8 mouse cellular contexts compared by ENCODE assay signal in genomic region chr6:83442639-83443038, GRCm38 (mm10). TPM values are rescaled to one million over a fixed set of nuclear protein-coding genes. Genes with fewer than 3 reads are reported as not detected.
DNase-seq lines count a peak whose midpoint lies in the region; ATAC-seq and TF ChIP-seq lines count a peak whose summit lies in the region.

No protein-coding gene starts in this region.

- no peak for ATAC-seq in heart, embryonic 16.5 days (replicated peaks; ENCODE audit: extremely low read depth, insufficient read depth, low FRiP score)

- peaks cover 67% of the 10 kb centered on the region for H3K4me1 ChIP-seq in bone marrow macrophage, adult 2 months (ENCODE audit: control insufficient read depth, insufficient read depth, low read length)
- peaks cover 70% of the 10 kb centered on the region for H3K4me1 ChIP-seq in heart, embryonic 16.5 days (ENCODE audit: control insufficient read depth, insufficient read depth, low read length)
- H3K4me1 ChIP-seq in midbrain, embryonic 10.5 days: peaks cover 94% of the 10 kb centered on the region
- H3K4me1 ChIP-seq in lung, adult 2 months (ENCODE audit: control insufficient read depth, insufficient read depth, low read length): peaks cover 48% of the 10 kb centered on the region

- peak overlapping the region; percentile 34 for H3K9ac ChIP-seq in heart, embryonic 16.5 days (ENCODE audit: low read length)

- DNase-seq in left cerebral cortex, adult 2 months (ENCODE audit: extremely low spot score in 1 of 2, low spot score in 2 of 2): peak in 1 of 2 experiments; percentile 40
- no peak for DNase-seq in left cerebral cortex, adult 9 months (ENCODE audit: low spot score in 2 of 2)
- DNase-seq in midbrain, embryonic 10.5 days (ENCODE audit: low spot score): no peak
- DNase-seq in thymus, postnatal 25 days: no peak
- no peak for DNase-seq in lung, adult 2 months
- no peak for DNase-seq in frontal cortex, postnatal 25 days (ENCODE audit: low spot score in 2 of 2)

- H3K27ac ChIP-seq in left cerebral cortex, adult 2 months: peak overlapping the region; percentile 97
- peak overlapping the region; percentile 25 for H3K27ac ChIP-seq in bone marrow macrophage, adult 2 months (ENCODE audit: insufficient read depth, low read depth, low read length)
- H3K27ac ChIP-seq in heart, embryonic 16.5 days (ENCODE audit: low read length): peak overlapping the region; percentile 88
- H3K27ac ChIP-seq in midbrain, embryonic 10.5 days (replicated peaks): peak overlapping the region; percentile 97

- no peaks in the 10 kb centered on the region for H3K27me3 ChIP-seq in heart, embryonic 16.5 days (ENCODE audit: control insufficient read depth, insufficient read depth, low read length)
- H3K27me3 ChIP-seq in midbrain, embryonic 10.5 days (ENCODE audit: low read depth, poor library complexity, severe bottlenecking): no peaks in the 10 kb centered on the region

- intact Hi-C loops in left cerebral cortex, adult 2 months (cut with DNase I): no loop called here

- peak overlapping the region; percentile 94 for H3K4me3 ChIP-seq in left cerebral cortex, adult 2 months
- H3K4me3 ChIP-seq in bone marrow macrophage, adult 2 months (ENCODE audit: insufficient read depth, low read length): no peak overlapping the region
- H3K4me3 ChIP-seq in heart, embryonic 16.5 days (ENCODE audit: low read length): no peak overlapping the region
- peak overlapping the region; percentile 78 for H3K4me3 ChIP-seq in midbrain, embryonic 10.5 days
- no peak overlapping the region for H3K4me3 ChIP-seq in lung, adult 2 months (replicated peaks; ENCODE audit: extremely low read depth, low read depth, low read length)

- no peak for TF ChIP-seq CTCF in left cerebral cortex, adult 2 months (IDR thresholded peaks at IDR 0.05)
- TF ChIP-seq CTCF in bone marrow macrophage, adult 2 months (IDR thresholded peaks at IDR 0.05; ENCODE audit: low read depth, low read length): no peak
- TF ChIP-seq CTCF in lung, adult 2 months (IDR thresholded peaks at IDR 0.05; ENCODE audit: insufficient read depth, low read length): no peak

- 56% methylated on average over 3 of the region's 3 CpGs for WGBS in heart, embryonic 16.5 days
- 35% methylated on average over 3 of the region's 3 CpGs for WGBS in midbrain, embryonic 10.5 days
- WGBS in lung, adult 2 months: 60% methylated on average over 3 of the region's 3 CpGs

- no peak for TF ChIP-seq POLR2A in bone marrow macrophage, adult 2 months (IDR thresholded peaks at IDR 0.05; ENCODE audit: borderline replicate concordance, low read depth, low read length)
- no peak for TF ChIP-seq POLR2A in lung, adult 2 months (IDR thresholded peaks at IDR 0.05; ENCODE audit: borderline replicate concordance, extremely low read depth, low read depth, low read length)

- H3K36me3 ChIP-seq in heart, embryonic 16.5 days (ENCODE audit: control insufficient read depth, insufficient read depth): no peaks in the 10 kb centered on the region
- H3K36me3 ChIP-seq in midbrain, embryonic 10.5 days: peaks cover 68% of the 10 kb centered on the region

- peak overlapping the region; percentile 87; the same call in 1 of the 2 replicates for H3K4me2 ChIP-seq in heart, embryonic 16.5 days (ENCODE audit: low read depth, low read length)

- H3K9me3 ChIP-seq in heart, embryonic 16.5 days (replicated peaks; ENCODE audit: control insufficient read depth, low read length): no peaks in the 10 kb centered on the region
- no peaks in the 10 kb centered on the region for H3K9me3 ChIP-seq in midbrain, embryonic 10.5 days (replicated peaks)

RNA-seq across cellular contexts. Expression of gene Tet3, which starts 16.2 kb away (rescaled TPM):
- 10 to 100 TPM; 74.6 to 90.0 TPM for total RNA-seq in left cerebral cortex, adult 2 months (2021)
- polyA plus RNA-seq in bone marrow macrophage, adult 2 months (2012; ENCODE audit: insufficient read depth, insufficient read length, missing spikeins): 46.8 and 46.9 TPM in 2 replicates
- 29.0 and 29.3 TPM in 2 replicates for polyA plus RNA-seq in heart, embryonic 16.5 days (2015; fragmentation: Nextera tagmentation; extraction: Ambion mirVana)
- 45.1 and 51.0 TPM in 2 replicates for polyA plus RNA-seq in midbrain, embryonic 10.5 days (2016; fragmentation: Nextera tagmentation; extraction: Ambion mirVana)
- polyA plus RNA-seq in lung, adult 2 months (2012; rRNA removed): 16.0 and 22.4 TPM in 2 replicates

Comparison
In these comparisons a context has a peak if more than half of its experiments do, and no peak if none do; other contexts are left out.
1. H3K27ac ChIP-seq: peak in every context shown above with its lines; median percentile 97 in left cerebral cortex, adult 2 months; 97 in midbrain, embryonic 10.5 days; 88 in heart, embryonic 16.5 days; 25 in bone marrow macrophage, adult 2 months.
2. H3K4me3 ChIP-seq: peak in left cerebral cortex, adult 2 months (single experiment) and midbrain, embryonic 10.5 days (single experiment); none in bone marrow macrophage, adult 2 months (single experiment), heart, embryonic 16.5 days (single experiment) and lung, adult 2 months (single experiment).